Mouse (Mus musculus): ENCODE measurements around the gene 2900026A02Rik. TPM values are rescaled to one million over a fixed set of nuclear protein-coding genes. Genes with fewer than 3 reads are reported as not detected.

The 2900026A02Rik gene
- polyA plus RNA-seq, 1 experiment from 2014 or later: 2.9 TPM

DNA sequence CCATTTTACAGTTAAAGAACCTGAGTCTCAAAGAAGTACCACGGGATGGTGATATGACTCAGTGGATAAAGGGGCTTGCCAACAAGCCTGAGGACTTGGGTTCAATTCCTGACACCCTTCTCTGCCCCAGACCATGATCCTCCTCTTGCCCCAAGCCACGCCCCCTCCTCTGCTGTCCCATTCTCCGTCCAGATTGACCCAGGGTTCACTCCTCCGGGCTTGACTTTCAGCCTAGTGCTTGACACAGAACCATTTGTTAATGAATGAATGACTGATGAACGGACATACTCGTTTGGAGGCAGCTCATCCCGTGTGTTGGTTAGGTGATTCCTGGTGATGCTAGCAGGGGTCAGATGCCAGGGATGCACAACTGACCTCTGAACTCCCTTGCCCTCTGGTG lies 1.2 kb downstream of the 2900026A02Rik start:
- DNase-seq (ENCODE audit: low spot score): no peak
- no peak overlapping the region for H3K27ac ChIP-seq
- peaks cover 24% of the 10 kb centered on the region for H3K4me1 ChIP-seq
- 60% methylated on average over 7 of the region's 7 CpGs for WGBS
- no peak overlapping the region for H3K4me3 ChIP-seq
- H3K27me3 ChIP-seq (ENCODE audit: low read depth, poor library complexity, severe bottlenecking): peaks cover 23% of the 10 kb centered on the region
- no peaks in the 10 kb centered on the region for H3K36me3 ChIP-seq
- no peaks in the 10 kb centered on the region for H3K9me3 ChIP-seq (replicated peaks)

- Histone ChIP-seq H3K9me3 (replicated peaks) (no peaks in the 10 kb centered on the region), H3K4me3 (no peak overlapping the region), H3K27ac (no peak overlapping the region), H3K27me3 (ENCODE audit: low read depth, poor library complexity, severe bottlenecking) (peaks cover 23% of the 10 kb centered on the region), H3K36me3 (no peaks in the 10 kb centered on the region), H3K4me1 (peaks cover 22% of the 10 kb centered on the region)
- DNase-seq (ENCODE audit: low spot score): no peak
- WGBS: 78% methylated on average over 6 of the region's 6 CpGs
Measured at GRCm38 (mm10) chr5:113219450-113219849, 1.6 kb downstream of the 2900026A02Rik start.

DNA sequence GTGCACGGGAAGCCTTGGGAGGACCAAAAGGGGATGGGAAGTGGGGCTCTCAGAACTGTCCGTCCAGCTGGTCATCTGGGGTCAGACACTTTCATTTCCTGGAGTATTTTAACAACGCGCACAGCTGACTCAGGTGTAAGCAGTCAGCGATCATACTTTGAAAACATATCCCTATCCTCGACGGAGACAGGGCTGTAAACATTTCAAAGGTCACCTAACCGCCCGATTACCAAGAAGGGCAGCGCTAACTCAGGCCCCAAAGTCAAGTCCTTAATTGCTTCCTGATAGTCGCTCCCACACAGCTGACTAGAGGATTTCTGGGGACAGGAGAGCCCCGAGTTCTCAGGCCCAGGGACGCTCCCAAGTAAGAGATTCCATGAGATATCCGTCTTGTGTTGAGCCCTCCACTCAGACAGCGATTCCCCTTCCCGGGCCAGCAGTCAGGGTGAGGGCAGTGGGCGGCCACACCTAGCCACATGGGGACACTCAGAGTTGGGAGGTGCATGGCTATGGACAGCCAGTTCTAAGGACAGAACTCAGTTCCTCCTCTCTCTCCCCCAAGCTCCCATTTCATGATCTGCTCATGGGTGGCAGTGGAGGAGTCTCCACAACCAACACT lies 2.3 kb downstream of the 2900026A02Rik start:
- Histone ChIP-seq H3K36me3 (no peaks in the 10 kb centered on the region), H3K27me3 (ENCODE audit: low read depth, poor library complexity, severe bottlenecking) (peaks cover 23% of the 10 kb centered on the region), H3K4me1 (peaks cover 22% of the 10 kb centered on the region), H3K4me3 (no peak overlapping the region), H3K27ac (no peak overlapping the region), H3K9me3 (replicated peaks) (no peaks in the 10 kb centered on the region)
- DNase-seq (ENCODE audit: low spot score): no peak
- 70% methylated on average over 17 of the region's 17 CpGs for WGBS

GRCm38 (mm10) chr5:113217076-113217475 lies 4.0 kb downstream of the 2900026A02Rik start:
- no peaks in the 10 kb centered on the region for H3K9me3 ChIP-seq (replicated peaks)
- H3K27ac ChIP-seq: no peak overlapping the region
- 79% methylated on average over 12 of the region's 12 CpGs for WGBS
- DNase-seq (ENCODE audit: low spot score): no peak
- no peaks in the 10 kb centered on the region for H3K36me3 ChIP-seq
- peaks cover 22% of the 10 kb centered on the region for H3K4me1 ChIP-seq
- H3K27me3 ChIP-seq (ENCODE audit: low read depth, poor library complexity, severe bottlenecking): peaks cover 23% of the 10 kb centered on the region
- H3K4me3 ChIP-seq: no peak overlapping the region

GRCm38 (mm10) chr5:113216328-113216960 lies 4.6 kb downstream of the 2900026A02Rik start:
- Histone ChIP-seq H3K9me3 (replicated peaks) (no peaks in the 10 kb centered on the region), H3K4me1 (peaks cover 22% of the 10 kb centered on the region), H3K27me3 (ENCODE audit: low read depth, poor library complexity, severe bottlenecking) (peaks cover 23% of the 10 kb centered on the region), H3K27ac (no peak overlapping the region), H3K4me3 (no peak overlapping the region), H3K36me3 (no peaks in the 10 kb centered on the region)
- DNase-seq (ENCODE audit: low spot score): no peak
- 76% methylated on average over 14 of the region's 14 CpGs for WGBS

DNA sequence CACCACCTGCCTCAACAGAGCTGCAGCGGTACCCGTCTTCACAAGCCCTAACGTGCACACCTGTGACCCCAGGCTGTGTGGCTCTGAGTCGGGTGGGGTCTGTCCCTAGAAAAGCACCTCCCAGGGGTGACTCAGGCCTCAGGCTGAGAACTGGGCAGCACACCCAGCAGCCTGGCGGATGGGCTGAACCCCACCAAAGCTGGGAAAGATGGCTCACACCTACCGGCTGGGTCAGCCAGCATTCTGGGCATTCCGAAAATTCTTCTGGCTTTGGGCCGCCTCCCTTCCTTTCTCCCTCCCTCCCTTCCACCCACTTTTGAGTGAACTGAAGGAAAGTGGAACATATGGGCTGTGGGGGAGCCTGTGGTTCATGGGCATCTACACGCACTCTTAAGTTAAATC lies 5.4 kb downstream of the 2900026A02Rik start:
- 79% methylated on average over 9 of the region's 9 CpGs for WGBS
- H3K27me3 ChIP-seq (ENCODE audit: low read depth, poor library complexity, severe bottlenecking): peaks cover 19% of the 10 kb centered on the region
- no peak overlapping the region for H3K4me3 ChIP-seq
- H3K9me3 ChIP-seq (replicated peaks): no peaks in the 10 kb centered on the region
- no peak overlapping the region for H3K27ac ChIP-seq
- no peak for DNase-seq (ENCODE audit: low spot score)
- H3K36me3 ChIP-seq: no peaks in the 10 kb centered on the region
- peaks cover 21% of the 10 kb centered on the region for H3K4me1 ChIP-seq

DNA sequence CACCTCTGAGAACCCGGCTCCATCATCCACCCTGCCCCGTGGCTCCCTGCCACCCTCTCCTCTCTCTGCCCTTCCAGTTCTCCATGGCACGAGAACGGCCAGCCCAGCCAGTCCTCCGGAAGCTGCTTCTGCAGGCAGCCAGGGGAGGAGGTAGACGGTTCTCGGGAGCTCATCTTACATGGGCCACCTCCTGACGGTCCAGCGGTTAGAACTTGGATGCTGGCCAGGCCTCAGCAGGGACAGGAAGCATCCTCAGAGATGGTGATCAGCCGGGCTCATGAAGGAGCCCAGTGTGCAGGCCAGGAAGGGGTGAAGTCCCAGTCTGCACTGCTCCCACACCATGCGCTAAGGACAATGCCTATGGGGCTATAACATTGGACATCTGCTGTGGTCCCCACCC lies 6.6 kb downstream of the 2900026A02Rik start:
- H3K4me3 ChIP-seq: no peak overlapping the region
- H3K9me3 ChIP-seq (replicated peaks): no peaks in the 10 kb centered on the region
- H3K27me3 ChIP-seq (ENCODE audit: low read depth, poor library complexity, severe bottlenecking): peaks cover 8% of the 10 kb centered on the region
- no peak for DNase-seq (ENCODE audit: low spot score)
- H3K4me1 ChIP-seq: peaks cover 26% of the 10 kb centered on the region
- WGBS: 85% methylated on average over 11 of the region's 11 CpGs
- peak overlapping the region; percentile 11; the same call in 1 of the 2 replicates for H3K27ac ChIP-seq
- H3K36me3 ChIP-seq: no peaks in the 10 kb centered on the region

DNA sequence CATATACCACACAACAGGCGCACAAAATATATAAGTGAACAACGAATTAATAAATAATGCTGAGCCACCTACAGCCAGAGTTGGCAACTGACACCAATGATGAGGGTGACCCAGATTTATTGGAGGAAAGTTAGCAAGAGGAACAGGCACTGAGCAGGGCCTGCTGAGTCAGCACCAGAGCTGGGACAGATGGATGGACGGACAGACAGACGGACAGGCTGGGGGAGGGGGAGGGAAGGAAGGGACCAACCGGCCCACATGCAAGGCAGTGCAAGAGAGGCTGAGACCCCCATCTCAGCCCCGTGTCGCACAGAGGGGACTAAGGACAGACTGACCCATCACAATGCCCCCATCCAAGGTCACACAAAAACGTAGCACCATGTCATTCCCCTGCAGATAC lies 7.0 kb downstream of the 2900026A02Rik start:
- Histone ChIP-seq H3K27ac (peak overlapping the region; percentile 11; the same call in 1 of the 2 replicates), H3K4me3 (no peak overlapping the region), H3K4me1 (peaks cover 26% of the 10 kb centered on the region), H3K36me3 (no peaks in the 10 kb centered on the region), H3K27me3 (ENCODE audit: low read depth, poor library complexity, severe bottlenecking) (peaks cover 4% of the 10 kb centered on the region), H3K9me3 (replicated peaks) (no peaks in the 10 kb centered on the region)
- no peak for DNase-seq (ENCODE audit: low spot score)
- WGBS: 91% methylated on average over 8 of the region's 8 CpGs

DNA sequence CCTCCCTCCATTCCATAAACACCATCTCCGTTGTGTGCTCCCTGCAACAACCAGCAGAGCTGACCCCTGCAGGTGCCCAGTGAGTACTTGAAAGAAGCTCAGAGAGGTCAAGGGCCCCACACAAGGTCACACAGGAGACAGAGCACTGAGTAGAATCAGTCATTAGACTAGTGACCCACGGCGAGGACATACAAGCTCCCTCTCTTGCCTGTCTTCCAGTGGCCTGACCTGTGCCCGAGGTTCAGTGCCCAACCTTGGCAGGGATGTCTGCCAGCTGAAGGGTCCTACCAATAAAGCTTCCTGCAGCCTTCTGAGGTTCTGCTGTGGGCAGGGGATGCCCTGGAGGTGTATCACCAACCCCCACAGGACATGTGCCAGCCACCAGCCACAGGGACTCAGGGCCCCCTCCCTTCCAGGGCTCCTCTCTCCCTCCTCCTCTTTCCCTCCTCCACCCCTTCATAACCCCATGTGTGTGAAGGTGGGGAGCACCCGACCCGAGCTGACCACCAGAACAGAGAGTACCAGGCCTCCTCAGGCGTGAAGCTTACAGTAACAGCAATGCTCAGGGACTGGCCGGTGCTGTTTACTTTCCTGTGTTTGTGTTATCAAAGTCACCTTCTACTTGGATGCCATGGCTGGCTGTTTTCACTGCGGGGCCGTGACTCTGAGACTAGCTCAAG lies 8.7 kb downstream of the 2900026A02Rik start:
- Histone ChIP-seq H3K9me3 (replicated peaks) (no peaks in the 10 kb centered on the region), H3K36me3 (no peaks in the 10 kb centered on the region), H3K27ac (no peak overlapping the region), H3K4me3 (no peak overlapping the region), H3K4me1 (peaks cover 37% of the 10 kb centered on the region), H3K27me3 (ENCODE audit: low read depth, poor library complexity, severe bottlenecking) (no peaks in the 10 kb centered on the region)
- DNase-seq (ENCODE audit: low spot score): no peak
- 82% methylated on average over 10 of the region's 10 CpGs for WGBS

DNA sequence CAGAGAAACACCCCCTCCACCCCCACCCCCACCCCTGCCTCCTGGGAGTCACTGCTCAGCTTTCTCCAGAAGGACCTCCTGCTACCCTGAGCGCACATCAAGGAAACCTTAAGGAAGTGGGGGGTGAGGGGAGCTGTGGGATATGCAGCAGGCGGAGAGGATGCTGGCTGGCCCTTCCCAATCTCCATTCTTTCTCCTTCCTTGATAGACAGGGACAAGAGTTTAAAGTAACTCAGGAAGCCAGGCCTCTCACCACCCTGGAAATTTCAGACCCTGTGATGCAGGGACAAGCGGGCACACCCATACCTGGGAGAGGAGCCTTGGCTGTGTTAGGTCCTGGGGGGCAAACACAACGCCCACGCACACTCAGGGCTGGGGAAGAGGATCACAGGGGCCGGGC lies 10.7 kb downstream of the 2900026A02Rik start:
- Histone ChIP-seq H3K36me3 (no peaks in the 10 kb centered on the region), H3K27ac (peak overlapping the region; percentile 47; the same call in 1 of the 2 replicates), H3K9me3 (replicated peaks) (no peaks in the 10 kb centered on the region), H3K27me3 (ENCODE audit: low read depth, poor library complexity, severe bottlenecking) (no peaks in the 10 kb centered on the region), H3K4me1 (peaks cover 41% of the 10 kb centered on the region), H3K4me3 (no peak overlapping the region)
- no peak for DNase-seq (ENCODE audit: low spot score)
- 81% methylated on average over 6 of the region's 6 CpGs for WGBS

DNA sequence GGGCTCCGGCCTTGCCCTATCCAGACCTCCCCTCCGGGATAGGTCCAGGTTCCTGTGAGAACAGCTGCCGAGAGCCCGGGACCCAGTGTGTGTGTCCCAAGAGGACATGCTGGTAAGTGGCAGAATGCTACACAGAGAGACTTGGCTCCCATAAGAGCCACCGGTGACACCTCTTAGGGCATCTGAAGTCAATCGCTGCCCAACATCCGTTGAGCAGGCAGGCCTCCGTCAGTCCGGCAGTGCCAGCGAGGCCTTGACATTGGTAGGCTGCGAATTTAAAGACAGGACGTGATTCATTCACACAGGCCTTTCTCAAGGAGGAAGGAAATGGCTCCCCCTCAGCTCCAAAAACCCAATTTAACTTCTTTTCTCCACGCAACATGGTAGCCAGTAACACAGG lies 11.1 kb downstream of the 2900026A02Rik start:
- H3K36me3 ChIP-seq: no peaks in the 10 kb centered on the region
- peak overlapping the region; percentile 47; the same call in 1 of the 2 replicates for H3K27ac ChIP-seq
- DNase-seq (ENCODE audit: low spot score): no peak
- H3K4me1 ChIP-seq: peaks cover 41% of the 10 kb centered on the region
- no peak overlapping the region for H3K4me3 ChIP-seq
- H3K9me3 ChIP-seq (replicated peaks): no peaks in the 10 kb centered on the region
- H3K27me3 ChIP-seq (ENCODE audit: low read depth, poor library complexity, severe bottlenecking): no peaks in the 10 kb centered on the region
- WGBS: 88% methylated on average over 13 of the region's 13 CpGs

GRCm38 (mm10) chr5:113209401-113209750 lies 11.7 kb downstream of the 2900026A02Rik start:
- 49% methylated on average over 11 of the region's 11 CpGs for WGBS

More at GRCm38 (mm10) chr5:113209401-113209750, 11.7 kb downstream of the 2900026A02Rik start:
- Histone ChIP-seq H3K4me1 (peaks cover 41% of the 10 kb centered on the region), H3K36me3 (no peaks in the 10 kb centered on the region), H3K9me3 (replicated peaks) (no peaks in the 10 kb centered on the region), H3K27ac (peak overlapping the region; percentile 47; the same call in 1 of the 2 replicates), H3K4me3 (no peak overlapping the region), H3K27me3 (ENCODE audit: low read depth, poor library complexity, severe bottlenecking) (no peaks in the 10 kb centered on the region)
- no peak for DNase-seq (ENCODE audit: low spot score)
